Mouse (Mus musculus): ENCODE data around the gene Sox6. TPM values are rescaled to one million over a fixed set of nuclear protein-coding genes. Genes with fewer than 3 reads are reported as not detected.

Sox6 gene
- total RNA-seq, 2 experiments from 2014 or later: 11.1 to 23.8 TPM

GRCm38 (mm10) chr7:115574834-115575233, 463.8 kb downstream of the Sox6 start:
- no peak for DNase-seq (ENCODE audit: low spot score in 2 of 2)

DNA sequence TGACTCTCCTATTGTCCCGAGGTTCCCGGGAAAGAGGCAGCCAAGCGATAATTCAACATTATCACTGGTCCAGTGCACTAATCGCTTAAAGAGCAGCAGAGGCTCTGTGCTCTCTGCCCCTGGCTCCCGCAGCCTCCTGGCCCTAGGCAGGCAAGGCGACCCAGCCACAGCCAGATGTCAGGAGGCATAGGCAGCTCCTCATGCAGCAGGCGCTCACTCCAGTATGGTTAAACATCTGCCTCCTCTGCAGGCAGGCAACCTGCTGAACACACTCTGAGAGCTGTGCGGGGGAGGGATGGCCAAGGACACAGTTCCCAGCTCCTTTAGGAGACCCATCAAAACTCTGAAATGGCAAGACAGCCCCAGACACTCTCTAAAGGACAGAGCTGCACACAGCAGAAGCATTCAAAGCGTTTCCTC, 469.8 kb downstream of the Sox6 start:
- DNase-seq (ENCODE audit: low spot score in 2 of 2): no peak

GRCm38 (mm10) chr7:115568301-115568700, 470.3 kb downstream of the Sox6 start:
- DNase-seq (ENCODE audit: low spot score in 2 of 2): no peak

- no peak for DNase-seq (ENCODE audit: low spot score in 2 of 2)
Observed at GRCm38 (mm10) chr7:115566818-115567217, 471.8 kb downstream of the Sox6 start.

- DNase-seq (ENCODE audit: low spot score in 2 of 2): no peak
Observed at GRCm38 (mm10) chr7:115565060-115565426, 473.6 kb downstream of the Sox6 start.

DNA sequence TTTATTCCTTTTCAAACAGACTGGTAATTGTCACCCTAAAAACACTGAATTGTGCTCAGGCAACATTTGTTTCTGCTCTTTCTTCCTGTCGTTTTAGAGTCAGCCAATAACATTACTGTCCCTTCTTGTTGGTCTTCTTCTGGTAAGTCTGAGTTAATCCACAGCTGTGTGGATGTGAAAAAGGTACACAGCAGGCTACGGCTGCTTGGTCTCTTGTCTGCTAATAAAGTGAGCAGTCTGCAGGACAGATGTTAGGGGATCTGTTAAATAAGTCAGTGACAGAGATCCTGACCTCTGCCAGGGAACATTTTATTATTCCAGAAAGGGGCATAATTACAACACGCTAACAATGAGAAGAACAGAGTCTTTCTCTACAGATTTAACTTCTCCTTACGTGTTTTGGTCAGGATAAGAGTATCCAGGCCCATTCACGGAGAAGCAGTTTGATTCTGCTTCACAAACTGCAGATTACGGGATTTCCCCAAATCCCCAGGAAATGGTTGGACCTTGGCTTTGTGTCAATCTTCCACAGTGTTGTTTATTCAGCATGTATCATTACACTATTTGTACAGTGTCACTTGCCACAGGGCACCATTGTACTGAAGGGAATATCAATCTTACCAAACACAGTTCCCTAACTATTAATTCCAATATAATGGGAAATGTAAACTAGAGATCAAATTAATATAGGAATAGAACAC, 474.1 kb downstream of the Sox6 start:
- DNase-seq (ENCODE audit: low spot score in 2 of 2): no peak

- DNase-seq (ENCODE audit: low spot score in 2 of 2): no peak
Observed at GRCm38 (mm10) chr7:115556677-115557076, 481.9 kb downstream of the Sox6 start.

DNA sequence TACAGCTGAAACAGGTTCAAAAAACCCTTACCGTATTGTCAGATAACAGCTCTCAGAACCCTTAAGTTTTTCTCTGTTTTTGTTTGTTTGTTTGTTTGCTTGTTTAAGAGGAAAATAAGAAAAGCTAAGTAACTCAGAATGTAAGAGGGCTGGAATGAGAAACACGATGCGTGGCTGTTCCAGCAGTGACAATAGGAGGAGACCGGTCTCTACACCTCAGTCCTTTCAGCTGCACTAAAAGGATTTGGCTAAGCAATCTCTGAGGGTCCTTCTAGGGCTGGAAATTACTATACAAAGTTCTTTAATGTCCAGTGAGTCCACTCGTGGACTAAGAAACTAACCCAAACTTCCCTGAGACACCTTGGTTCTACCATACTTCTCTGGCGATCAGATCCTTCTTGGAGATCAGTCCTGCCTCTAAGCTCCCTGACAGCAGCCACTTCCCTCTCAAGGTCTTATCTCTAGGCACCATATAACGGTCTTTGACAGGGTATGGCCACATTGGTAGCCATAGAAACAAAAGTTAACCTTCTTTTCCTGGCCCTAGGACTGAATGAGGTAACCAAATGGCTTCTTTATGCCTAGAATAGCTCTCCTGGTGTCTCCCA, 488.3 kb downstream of the Sox6 start:
- DNase-seq (ENCODE audit: low spot score in 2 of 2): no peak

GRCm38 (mm10) chr7:115549670-115550069, 488.9 kb downstream of the Sox6 start:
- DNase-seq (ENCODE audit: low spot score in 2 of 2): no peak

DNA sequence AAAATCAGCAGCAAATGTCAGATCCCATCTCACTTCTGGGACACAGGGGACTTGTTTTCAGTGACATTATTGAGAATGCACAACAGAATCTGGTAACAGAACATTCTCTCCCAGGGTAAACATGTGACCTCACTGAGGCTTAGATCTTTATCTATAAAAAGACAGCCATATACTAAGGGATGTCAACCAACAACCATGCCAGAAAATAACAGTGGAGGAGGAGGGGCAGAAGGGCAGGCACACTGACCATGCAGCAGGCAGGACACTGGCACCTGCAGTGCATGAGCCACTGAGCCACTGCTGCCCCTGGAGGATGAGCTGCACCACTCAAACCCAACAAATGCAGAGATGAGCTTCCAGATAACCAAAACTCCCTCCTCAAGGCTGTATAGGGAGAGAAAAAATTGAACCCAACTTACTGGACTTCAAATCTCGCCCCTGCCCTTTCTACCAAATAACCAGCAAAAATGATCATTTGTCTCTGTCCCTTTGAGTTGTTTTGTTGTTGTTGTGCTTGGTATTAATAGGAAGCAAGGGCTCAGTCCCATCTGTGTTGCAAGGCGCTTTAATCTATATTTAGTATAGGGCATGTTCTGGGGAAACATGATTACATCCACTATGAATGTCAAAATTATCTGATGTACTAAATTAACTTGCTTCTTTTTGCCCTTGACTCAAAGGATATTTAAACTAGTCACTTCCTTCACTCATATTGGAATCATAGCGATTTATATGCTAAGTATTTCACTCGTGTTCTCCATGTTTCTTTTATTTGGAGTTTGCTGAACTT, 492.8 kb downstream of the Sox6 start:
- DNase-seq (ENCODE audit: low spot score in 2 of 2): no peak

DNA sequence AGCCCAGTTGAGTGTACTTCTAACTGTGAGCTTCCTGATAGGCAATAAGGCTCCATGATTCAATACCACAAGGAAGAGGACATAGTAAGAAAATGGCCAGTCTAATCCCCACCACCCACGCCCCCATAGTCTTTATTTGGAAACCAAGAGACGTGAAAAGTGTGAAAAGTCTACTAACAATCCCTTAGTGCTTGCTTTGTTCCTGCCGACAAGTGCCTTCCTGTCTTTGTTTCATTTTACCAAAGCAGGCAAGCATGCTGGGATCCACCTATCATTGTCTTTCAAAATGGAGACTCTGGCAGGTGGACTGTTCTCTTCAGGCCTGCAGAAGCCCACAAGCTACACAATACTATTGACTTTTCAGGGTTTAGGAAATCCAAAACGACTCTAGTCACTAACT, 495.0 kb downstream of the Sox6 start:
- no peak for DNase-seq (ENCODE audit: low spot score in 2 of 2)

GRCm38 (mm10) chr7:115540261-115540660, 498.3 kb downstream of the Sox6 start:
- DNase-seq (ENCODE audit: low spot score in 2 of 2): no peak

DNA sequence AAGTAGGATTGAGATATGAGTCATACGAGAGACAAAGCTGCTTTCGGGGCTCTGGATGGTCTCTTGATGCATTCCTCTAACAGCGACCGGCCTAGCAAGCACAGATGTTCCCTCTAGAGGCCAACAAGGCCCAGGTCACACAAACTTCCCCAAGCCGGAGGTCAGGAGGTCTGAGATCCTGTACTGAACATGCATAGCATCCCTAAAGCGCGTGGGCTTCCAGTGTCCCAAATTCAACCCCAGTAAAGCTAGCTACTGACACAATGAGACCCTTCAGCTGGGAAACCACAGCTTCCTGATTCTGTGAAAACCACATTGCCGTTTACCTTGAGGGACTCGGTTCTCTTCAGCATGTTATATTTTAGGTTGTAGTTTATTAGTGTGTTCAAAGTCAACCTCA, 499.6 kb downstream of the Sox6 start:
- no peak for DNase-seq (ENCODE audit: low spot score in 2 of 2)

DNA sequence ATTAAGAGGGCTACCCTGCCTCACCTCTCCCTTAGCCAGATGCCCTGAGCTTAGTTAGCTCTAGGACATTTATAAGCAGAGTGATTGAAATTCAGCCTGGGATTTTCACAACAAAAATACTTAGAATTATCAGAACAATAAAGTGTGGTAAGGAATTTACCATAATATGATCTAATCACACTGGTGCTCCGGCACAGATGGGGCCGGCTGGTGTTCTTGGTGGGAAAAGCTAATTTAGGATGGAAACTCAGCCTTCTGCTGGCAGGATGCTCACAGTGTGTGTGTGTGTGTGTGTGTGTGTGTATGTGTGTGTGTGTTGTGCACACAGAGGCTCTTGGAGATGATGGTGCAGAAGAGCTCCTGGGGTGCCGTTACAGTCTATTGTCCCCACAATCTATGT, 501.0 kb downstream of the Sox6 start:
- no peak for DNase-seq (ENCODE audit: low spot score in 2 of 2)

- no peak for DNase-seq (ENCODE audit: low spot score in 2 of 2)
Observed at GRCm38 (mm10) chr7:115536521-115536920, 502.1 kb downstream of the Sox6 start.

DNA sequence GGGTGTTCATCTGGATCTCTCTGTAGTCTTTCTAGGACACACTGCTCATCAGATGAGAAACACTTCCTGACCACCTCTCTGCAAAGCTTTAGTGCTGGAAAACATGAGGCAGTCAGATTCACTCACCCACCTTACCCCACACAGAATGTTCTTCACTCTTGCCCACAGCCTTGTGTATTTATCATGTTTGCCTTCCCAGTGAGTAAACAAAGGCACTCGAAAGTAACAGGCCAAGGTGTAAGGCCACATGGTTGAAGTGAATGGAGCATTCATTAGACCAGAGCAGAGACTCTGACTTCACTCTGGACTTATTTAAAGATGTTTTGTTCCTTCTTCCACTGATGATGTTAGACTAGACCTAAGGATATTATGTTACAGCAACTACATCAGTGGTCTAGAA, 506.7 kb downstream of the Sox6 start:
- no peak for DNase-seq (ENCODE audit: low spot score in 2 of 2)

DNA sequence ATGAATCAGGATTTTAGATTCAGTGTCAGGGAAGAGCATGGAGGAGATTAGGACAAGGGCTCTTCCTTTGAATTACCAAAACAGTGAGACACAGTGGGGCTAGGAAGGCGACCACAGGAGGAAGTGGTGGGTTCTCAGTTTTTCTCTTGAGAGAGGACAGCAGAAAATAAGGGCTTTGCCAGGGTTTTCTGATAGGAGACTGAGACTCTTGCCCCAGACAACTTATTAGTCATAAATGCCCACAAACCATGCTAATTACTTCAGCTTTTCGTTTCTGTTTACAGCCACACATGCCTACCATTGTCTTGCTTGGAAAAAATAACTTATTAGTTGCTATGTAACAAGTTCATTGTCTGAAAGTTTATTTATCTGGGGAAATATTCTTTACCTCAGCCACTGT, 507.4 kb downstream of the Sox6 start:
- DNase-seq (ENCODE audit: low spot score in 2 of 2): no peak

- no peak for DNase-seq (ENCODE audit: low spot score in 2 of 2)
Observed at GRCm38 (mm10) chr7:115517701-115518100, 520.9 kb downstream of the Sox6 start.

- no peak for DNase-seq (ENCODE audit: low spot score in 2 of 2)
Observed at GRCm38 (mm10) chr7:115513681-115514080, 524.9 kb downstream of the Sox6 start.

DNA sequence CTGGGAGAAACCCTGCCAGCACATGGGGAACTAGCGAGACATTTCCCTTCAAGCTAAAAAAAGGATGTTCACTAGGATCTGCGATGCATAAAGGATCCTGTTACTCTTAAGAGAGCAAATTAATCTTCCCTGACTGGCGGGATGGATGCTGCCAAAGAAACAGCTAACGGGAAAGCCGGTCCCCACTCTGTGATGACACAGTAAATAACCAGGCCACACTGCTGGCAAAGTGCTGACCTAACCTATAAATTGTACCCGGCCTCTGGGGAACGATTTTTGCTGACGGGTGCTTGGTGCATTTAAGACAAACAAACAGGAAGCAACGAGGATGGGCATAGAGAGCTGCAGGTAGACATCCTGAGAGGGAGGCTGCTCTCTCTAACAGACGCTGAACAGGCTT, 526.8 kb downstream of the Sox6 start:
- DNase-seq (ENCODE audit: low spot score in 2 of 2): no peak

DNA sequence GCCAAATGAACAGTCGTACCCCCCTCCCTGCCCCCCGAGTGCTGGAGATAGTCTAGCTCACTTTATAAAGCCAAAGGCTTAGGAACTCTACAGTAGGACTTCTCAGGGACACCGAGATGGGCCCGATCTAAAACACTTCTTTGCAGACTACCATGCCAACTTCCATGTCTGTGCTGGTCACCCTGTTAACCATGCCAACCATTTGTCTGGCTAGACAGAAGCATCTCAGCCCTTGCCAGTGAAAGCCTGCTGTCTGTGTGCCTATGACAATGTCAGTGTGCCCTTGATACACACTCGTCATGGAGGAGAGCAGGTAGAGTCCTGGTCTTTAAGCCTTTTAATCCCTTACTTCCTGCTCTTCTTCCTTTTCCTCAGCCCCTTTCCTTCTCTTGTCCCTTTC, 527.5 kb downstream of the Sox6 start:
- no peak for DNase-seq (ENCODE audit: low spot score in 2 of 2)

- DNase-seq (ENCODE audit: low spot score in 2 of 2): no peak
Observed at GRCm38 (mm10) chr7:115510045-115510444, 528.6 kb downstream of the Sox6 start.

Data from adrenal gland, adult 18-20 months (tissue).